Mouse (Mus musculus) right cerebral cortex, postnatal 4 days (tissue): ENCODE measurements around the gene Tsx.
"Not testable (repeated sequence)": the region's sequence is repeated elsewhere in the genome, so short reads cannot be mapped to it uniquely, and the experiment has no call there.

Experiments
- DNase-seq: peaks from one replicate; pipeline ENCODE4 v3.0.0-alpha.2; 2022

The Tsx gene

DNA sequence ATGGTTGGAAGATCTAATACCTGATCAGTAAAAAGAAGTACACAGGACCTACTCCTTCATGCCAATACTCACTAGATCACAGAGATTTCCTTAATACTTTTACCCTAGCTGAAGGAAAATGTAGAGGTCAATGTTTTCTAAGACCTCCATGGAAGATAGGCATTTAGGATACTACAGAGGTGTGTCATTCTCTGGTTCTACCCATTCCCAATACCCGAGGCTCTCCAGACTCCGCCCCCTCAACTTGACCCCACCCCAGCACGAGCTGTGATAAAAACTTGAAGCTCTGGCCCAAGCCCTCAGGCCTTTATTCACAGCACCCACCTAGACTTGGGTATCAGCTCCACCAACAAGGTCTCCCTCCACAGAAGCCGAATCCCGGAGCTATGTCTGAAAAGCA lies at the start of gene Tsx:
Gene Tsx (plus strand): TSS at position 301 of the 400 bp plus-strand sequence.
- DNase-seq: no peak

DNA sequence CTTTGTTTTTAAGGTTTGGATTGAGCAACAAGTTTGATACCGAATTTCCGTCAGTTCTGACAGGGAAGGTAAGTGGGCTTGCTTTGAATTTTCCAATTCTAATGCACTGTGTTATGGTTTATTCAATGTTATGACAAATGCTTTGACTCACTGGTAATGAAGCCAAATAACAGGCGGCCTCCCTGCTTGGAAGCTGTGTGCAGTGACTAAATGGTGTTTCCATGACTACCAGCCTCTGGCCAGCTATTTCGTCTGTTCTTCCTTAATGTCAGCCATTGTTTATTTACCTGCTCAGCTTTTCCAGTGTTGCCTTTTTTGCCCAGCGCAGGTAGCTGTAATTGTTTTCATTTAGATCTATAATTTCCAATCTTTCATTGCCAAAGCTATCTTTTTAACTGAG lies 48.1 kb upstream of the Tsx start:
- no peak for DNase-seq

DNA sequence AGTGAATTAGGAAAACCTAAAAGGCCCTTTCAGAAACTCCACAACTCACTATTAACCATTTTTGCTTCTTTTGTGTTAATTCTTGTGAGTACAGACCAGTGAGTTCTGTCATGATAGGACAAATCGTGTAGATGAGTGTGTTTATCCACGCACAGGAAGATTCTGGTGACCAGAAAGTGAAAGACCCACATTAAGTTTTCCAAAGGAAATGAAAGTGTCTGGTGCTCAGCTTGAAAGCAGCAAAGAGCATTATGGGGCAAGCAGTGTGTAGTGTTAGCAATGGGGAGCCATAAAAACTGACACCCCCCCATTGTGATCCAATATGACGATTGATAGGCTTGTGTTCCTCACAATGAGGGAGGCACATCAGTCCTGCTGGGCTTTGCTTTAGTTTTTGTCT lies 45.6 kb upstream of the Tsx start:
- no peak for DNase-seq

DNA sequence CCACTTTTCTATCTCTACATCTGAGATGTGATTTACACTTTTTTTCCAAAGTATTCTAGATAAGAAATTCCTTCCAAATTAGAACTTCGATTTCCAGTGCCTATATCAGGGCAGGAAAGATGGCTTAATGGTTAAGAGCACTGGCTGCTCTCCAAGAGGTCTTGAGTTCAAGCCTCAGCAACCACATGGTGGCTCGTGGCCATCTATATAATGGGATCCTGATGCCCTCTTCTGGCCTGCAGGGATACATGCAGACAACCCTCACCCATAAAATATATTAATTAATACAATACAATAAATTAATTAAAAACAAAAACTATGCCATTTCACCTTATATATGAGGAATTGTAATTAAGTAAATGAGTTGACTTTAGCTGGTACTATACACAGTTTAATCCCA lies 43.0 kb upstream of the Tsx start:
- no peak for DNase-seq

DNA sequence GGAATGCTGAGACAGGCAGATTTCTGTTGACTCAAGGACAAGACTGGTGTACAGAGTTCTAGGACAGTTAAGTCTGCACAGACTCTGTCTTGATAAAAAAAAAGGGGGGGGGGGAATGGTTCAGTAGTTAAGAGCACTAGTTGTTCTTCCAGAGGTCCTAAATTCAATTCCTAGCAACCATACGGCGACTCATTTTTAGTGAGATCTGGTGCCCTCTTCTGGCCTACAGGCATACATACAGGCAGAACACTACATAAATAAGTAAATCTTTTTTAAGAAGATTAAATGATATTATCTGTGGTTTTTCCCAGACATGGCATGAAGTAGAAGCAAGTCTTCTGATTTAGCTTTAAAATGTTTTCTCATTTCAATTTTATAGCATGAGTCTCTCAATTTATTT lies 42.6 kb upstream of the Tsx start:
- DNase-seq: no peak

DNA sequence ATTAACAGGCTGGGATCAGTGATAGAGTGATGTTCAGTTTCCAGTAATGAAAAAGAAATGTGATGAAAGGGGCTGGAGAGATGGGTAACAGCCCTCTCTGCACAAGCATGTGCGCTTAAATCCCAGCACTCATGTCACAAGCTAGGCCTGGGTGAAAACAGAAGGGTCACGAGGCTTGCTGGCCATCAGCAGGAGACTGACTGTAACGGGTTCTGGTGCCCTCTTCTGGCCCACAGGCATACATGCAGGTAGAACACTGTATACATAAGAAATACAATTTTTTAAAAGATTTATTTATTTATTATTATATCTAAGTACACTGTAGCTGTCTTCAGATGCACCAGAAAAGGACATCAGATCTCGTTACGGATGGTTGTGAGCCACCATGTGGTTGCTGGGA lies 40.0 kb upstream of the Tsx start:
- DNase-seq: peak; percentile 11

DNA sequence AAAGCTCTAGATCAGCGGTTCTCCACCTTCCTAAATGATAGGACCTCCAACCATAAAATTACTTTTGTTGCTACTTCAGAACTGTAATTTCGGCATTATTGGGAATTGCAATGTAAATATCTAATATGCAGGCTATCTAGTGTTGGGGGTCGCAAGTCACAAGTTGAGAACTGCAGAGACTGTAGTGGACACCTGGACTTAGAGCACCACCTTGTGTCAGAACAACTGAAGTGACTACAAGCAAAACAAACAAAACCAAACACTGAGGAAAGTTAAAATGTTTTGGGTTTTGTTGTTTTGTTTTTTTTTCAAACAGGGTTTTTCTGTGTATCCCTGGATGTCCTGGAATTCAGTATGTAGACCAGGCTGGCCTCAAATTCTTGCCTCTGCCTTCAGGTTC lies 29.7 kb upstream of the Tsx start:
- no peak for DNase-seq

DNA sequence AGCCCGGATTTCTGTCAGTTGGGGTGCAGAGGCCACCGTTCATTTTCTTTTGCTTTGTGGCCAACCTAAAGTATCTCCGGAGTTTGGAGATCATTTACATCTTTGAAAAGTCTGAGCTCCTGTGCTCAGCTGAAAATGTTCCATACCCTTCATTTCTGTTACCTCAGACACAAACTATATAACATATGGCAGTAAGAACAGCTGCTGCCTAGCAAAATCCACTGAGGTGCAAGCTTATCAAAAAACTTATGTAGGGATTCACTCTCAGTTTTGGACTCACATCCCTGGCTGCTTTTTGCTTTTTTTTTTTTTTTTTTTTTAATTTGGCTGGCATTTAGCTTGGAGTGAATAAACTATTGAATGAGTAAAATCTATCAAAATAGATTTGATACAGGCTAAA lies 26.1 kb upstream of the Tsx start:
- DNase-seq: no peak

DNA sequence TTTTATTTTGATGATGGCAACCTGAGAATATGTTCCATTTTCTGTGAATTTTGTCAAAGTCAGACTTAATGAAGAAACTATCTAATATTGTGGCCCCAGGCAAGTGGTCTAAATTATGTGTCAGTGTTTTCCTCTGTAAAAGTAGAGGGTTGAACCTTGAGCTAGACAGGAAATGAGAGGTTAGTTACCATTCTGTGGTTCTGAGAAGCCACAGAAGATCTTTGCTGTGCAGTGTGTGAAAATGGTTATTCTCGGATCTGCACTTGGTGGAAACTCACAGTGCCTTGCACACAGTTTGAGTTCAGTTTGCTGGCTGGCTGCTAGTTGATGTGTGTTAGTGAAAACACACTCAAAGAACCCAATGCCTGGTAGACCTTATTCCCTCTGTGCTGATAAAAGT lies 20.4 kb upstream of the Tsx start:
- no peak for DNase-seq

DNA sequence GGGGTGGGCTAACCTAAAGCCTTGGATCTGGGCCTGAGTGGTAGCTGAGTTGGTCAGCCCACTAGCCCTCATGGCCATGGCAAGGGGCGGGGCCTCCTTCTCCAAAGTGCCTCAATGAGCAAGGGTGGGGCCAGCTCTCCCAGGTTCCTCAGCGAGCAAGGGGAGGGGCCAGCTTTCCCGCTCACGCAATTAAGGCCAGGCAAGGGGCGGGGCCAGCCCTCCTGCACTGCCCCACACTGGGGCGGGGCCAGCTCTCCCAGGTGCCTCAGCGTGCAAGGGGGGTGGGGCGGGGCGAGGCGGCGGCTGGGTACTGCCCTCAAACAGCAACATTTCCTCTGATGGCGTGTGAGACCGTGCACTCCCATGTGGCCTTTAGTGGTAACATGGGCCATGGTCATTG lies 9.2 kb upstream of the Tsx start:
- DNase-seq: no peak

DNA sequence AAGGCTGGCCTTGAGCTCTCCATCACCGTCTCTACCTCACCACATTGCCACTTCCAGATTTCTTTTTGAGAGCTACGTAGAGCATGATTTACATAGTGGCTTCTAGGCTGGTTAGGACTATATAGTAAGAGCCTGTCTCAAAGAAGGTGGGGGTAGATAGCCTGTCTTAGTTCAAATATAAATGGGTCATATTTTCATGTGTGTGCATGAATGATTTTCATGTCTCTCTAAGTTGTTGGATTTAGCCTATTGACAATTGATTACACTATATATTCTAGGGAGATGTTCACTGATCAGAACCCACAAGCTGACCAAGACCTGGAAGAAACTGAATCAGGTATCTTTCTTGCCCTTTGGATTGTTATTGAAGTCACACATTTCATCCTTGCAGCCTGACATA lies 7.4 kb downstream of the Tsx start, which contains the start of gene Gm26992:
Gene Gm26992 (plus strand): TSS at position 301 of the 400 bp plus-strand sequence.
- DNase-seq: no peak

DNA sequence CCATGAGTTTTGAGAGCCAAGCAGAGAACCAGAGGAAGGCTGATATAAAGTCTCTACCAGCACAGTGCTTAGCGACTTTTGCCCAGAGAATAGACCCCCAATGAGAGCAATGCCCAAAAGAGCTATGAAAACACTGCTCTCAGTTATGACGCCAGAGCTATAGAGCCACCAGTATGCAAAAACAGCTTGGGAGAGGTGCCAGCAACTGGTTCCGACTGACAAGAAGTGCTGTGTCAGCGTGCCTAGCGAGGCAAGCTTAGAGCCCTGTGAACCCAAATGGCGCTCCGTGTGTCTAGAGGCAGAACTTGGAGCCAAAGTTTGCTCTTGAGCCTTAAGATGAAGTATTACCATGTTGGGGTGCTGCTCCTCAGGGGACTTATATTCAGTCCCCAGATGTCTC lies 13.4 kb downstream of the Tsx start:
- DNase-seq: no peak

DNA sequence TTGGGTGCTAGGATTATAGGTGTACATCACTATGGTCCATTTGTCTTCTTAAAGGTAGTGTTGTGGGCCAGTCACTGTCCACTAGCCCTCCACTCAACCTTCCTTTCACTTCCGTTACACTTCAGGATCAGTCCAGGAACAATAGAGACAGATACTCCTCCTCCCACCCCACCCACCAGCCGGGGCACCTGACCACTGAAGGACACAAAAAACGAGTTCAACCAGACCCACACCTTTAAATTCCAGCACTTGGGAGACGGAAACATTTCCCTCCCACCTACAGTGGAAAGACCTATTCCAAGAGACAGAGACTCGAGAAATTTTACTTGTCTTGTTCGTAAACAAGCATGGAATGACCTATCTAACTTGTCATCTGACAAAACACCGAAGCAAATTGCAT lies 18.0 kb downstream of the Tsx start:
- no peak for DNase-seq

DNA sequence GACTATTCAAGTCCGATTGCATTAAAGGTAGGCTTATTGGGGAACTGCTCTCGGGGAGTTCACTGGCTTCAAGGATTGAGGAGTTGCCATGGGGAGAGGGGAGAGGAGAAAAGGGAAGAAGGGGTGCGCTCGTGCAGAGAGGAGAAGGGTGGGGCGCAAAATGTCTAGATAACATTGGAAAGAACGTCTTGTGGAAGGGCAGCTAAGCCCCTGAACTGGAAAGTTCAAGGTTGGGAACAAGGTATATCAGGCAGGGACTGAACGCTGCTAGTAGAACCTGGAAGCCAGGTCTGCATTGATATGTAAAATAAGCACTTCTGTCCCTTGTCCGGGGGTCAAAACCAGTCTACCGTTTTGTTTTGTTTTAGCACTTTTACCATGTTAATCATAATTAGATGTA lies 23.8 kb downstream of the Tsx start:
- DNase-seq: no peak

DNA sequence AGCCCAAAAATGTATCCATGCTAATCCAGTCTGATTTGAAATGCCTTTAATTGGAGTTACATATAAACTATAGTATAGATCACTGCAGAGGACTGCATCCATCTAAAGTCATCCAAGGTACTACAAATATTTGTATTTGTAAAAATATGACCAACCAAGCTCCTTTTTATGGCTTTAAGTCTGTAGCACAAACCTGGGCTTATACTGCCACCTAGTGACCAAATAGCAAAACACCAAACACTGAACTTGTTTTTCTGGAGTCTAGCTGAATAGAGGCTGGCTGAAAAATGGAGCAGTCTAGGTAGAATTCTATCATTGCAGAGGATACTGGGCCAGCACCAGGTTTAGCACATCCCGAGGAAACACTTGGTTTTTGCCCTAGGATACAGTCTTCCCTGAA lies 26.5 kb downstream of the Tsx start:
- no peak for DNase-seq

DNA sequence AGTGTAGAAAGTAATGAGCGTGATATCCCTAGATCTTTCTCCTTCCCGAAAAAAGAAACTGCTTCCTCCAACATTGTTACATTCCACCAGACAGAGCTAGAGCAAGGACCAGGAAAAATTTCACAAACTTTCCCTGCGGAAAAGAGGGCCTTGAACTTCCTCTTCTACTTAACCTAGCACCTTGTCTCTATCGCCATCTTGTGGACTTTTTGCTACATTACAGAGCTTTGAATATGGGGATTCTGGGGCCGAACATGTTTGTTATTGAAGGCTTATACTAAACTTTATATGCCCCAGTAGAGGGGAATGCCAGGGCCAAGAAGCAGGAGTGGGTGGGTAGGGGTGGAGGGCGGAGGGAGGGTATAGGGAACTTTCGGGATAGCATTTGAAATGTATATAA lies 29.5 kb downstream of the Tsx start:
- DNase-seq: no peak

DNA sequence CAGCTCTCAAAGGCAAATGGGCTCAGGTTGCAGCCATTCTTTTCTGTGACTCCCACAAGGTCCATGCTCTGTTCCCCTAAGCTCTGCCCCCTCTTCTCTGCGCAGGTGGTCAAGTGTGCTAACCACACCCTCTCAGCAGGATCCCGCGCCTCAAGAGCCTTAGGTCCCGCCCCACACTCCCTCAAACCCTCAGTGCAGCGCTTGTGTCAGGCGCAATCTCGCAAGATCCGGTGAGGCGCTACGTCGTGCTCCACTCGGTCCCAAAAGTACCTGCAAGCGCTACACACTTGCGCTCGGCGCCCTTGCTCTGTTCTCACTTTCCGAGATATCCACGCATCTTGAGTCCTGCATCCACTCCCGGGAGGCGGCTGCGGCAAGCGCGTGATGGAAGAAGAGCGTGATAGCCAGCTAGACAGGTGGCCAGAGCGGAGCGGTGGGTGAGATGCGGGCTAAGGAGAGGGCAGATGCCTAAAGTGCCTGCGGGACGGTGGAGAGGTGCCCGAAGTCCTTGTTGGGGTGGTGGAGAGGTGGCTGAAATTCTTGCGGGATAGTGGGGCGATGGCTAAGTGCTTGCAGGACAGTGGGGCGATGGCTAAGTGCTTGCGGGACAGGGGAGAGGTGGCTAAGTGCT lies 33.4 kb downstream of the Tsx start:
- peak; percentile 10 for DNase-seq

DNA sequence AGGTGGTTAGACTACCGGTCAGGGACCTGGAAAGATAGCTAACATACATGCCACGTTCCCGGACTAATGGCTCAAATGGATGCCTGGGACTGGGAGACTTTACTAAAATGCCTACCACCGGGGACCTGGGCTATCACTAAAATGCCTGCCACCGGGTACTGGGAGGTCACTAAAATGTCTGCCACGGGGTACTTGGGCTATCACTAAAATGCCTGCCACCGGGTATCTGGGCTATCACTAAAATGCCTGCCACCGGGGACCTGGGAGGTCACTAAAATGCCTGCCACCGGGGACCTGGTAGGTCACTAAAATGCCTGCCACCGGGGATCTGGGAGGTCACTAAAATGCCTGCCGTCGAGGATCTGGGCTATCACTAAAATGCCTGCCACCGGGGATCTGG lies 34.2 kb downstream of the Tsx start:
- not testable (repeated sequence) for DNase-seq

DNA sequence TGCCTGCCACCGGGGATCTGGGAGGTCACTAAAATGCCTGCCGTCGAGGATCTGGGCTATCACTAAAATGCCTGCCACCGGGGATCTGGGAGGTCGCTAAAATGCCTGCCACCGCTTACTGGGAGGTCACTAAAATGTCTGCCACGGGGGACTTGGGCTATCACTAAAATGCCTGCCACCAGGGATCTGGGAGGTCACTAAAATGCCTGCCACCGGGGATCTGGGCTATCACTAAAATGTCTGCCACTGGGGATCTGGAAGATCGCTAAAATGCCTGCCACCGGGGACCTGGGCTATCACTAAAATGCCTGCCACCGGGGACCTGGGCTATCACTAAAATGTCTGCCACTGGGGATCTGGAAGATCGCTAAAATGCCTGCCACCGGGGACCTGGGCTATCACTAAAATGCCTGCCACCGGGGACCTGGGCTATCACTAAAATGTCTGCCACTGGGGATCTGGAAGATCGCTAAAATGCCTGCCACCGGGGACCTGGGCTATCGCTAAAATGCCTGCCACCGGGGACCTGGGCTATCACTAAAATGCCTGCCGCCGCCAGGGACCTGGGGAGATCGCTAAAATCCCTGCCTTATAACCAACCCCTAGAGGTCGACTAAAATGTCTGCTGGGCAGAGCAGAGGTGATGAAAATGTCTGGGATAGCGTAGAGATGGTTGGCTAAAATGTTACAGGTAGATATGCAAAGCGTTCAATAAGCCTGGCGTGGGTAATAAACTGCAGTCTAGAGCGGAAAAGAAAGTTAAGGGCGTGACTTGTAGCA lies 34.9 kb downstream of the Tsx start:
- not testable (repeated sequence) for DNase-seq

DNA sequence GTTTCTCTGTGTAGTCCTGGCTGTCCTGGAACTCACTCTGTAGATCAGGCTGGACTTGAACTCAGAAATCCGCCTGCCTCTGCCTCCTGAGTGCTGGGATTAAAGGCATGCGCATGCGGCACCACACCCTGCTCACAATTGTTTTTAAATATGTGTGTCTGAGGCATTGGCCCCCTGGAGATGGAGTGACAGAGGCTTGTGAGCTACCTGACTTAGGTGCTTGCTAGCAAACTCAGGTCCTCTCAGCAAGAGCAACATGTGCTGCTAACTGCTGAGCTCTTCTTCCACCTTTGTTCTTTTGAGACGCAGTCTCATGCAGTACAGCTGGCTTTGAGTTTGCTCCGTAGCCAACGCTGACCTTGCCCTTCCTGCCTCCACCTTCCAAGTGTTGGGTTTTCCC lies 38.5 kb downstream of the Tsx start:
- no peak for DNase-seq

DNA sequence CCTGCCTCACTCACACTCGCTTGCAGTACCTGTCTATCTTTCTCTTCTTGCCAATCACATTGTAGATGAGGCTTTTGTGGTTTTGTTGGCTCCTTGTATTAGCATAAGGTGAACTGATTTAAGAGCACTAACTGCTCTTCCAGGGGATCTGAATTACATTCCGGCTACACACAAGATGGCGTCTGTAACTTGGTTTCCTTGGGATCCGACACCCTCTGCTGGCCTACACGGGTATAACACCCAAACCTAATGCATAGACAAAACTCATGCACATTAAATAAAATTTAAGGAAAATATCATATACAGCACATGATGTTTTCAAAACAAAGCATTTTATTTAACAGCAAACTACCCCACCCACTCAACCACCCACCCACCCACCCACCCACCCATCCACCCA lies 45.8 kb downstream of the Tsx start:
- no peak for DNase-seq

DNA sequence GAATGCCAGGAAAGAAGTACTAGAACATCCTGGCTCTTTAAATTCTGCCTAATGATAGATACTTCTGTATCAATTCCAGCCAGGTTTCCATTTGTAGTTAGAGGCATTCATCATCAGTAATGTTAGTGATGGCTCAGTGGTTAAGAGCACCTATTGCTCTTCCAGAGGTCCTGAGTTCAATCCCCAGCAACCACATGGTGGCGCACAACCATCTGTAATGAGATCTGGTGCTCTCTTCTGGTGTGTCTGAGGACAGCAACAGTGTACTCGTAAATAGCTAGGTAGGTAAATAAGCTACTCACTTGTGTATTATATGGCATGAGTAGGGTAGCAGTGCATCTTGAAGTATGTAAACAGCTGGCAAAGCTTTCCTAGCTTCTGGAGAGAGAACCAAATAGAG lies 54.7 kb downstream of the Tsx start:
- no peak for DNase-seq

DNA sequence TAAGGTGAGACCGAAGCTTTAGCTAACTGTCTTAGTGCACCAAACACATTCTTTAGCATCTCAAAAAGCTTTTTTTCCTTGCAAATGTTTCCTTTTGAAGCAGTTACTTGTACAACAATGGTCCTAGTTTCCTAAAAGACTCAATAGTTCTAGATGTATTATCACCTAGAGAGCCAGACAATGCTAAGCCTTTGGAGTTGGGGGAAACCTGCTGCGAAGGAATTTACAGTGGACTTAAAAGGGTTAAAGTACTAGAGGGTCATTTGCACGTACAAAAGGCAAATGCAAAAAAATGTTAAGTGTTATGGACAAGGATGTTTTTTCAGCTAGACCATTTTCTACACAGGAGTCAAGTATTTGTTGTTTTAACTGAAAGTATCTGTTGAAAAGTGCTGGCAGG lies 58.1 kb downstream of the Tsx start:
- no peak for DNase-seq
